Mouse (Mus musculus): ENCODE data around the gene Tldc1.

DNA sequence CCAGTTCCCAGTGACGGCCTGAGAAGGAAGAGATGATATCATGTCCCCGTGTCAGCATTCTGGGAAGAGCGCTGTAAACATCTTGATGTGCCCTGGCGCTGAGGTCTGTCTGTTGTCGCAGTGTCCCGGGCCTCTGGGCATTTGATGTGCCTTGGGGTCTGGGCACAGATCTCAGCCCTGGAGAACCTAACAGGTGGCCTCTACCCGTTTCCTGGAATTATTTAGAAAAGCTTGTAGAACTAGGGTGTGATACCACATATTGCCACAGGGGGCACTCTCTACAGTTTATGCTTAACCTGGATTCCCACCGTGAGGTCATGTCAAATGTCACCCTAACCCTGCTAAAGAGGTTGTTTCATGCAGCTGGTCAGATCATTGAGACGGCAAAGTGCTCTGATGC lies 60.5 kb downstream of the Tldc1 start:
- TF ChIP-seq CTCF (IDR thresholded peaks at IDR 0.05; ENCODE audit: low read depth) = peak; percentile 78
- TF ChIP-seq EP300 (IDR thresholded peaks at IDR 0.05; ENCODE audit: low read depth) = no peak

Data from liver, embryonic 14.5 days (tissue).